Mouse (Mus musculus): ENCODE data around the gene Gm9803.

- TF ChIP-seq CTCF (IDR thresholded peaks at IDR 0.05; ENCODE audit: control insufficient read depth, insufficient read depth, insufficient replicate concordance, low read depth, low read length): no peak
- TF ChIP-seq POLR2A (IDR thresholded peaks at IDR 0.05; ENCODE audit: control insufficient read depth, low read depth, low read length): no peak
Measured at GRCm38 (mm10) chr10:43483426-43483995, 40.4 kb upstream of the Gm9803 start.

Data from testis, adult 2 months (tissue).